Mouse (Mus musculus): ENCODE results near the gene Frrs1l. TPM values are rescaled to one million over a fixed set of nuclear protein-coding genes. Genes with fewer than 3 reads are reported as not detected.

Frrs1l gene
- polyA plus RNA-seq, 1 experiment from 2014 or later: 2.4 TPM

DNA sequence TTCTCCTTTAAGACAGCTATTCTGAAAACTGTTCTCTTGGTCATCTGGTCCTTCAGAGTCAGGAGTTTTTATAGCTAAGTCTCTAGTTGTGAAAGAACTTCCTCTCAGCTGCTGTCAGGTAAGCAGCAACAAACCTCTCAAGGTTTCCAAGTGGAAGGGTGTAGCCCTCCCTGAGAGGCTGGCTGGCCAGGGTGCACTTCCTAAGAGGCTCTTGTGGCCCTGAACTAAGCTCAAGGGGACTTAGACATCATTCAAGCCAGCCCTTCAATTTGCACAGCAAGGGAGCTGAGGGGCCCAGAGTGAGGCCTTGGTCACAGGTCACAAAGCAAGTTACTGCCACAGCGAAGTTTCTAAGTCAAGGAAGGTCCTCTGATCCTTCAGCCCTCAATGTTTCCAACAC lies 46.9 kb downstream of the Frrs1l start:
- peaks cover 5% of the 10 kb centered on the region for H3K4me1 ChIP-seq (ENCODE audit: control insufficient read depth, insufficient read depth, low read length)
- 30% methylated on average over 1 of the region's 1 CpGs for WGBS
- no peaks in the 10 kb centered on the region for H3K27me3 ChIP-seq (ENCODE audit: control insufficient read depth, insufficient read depth, low read length)
- DNase-seq (ENCODE audit: low spot score): no peak
- no peak for ATAC-seq (replicated peaks; ENCODE audit: insufficient number of reproducible peaks, low FRiP score, low TSS enrichment, low read depth)
- no peak overlapping the region for H3K27ac ChIP-seq (replicated peaks; ENCODE audit: low read depth, low read length)
- H3K9ac ChIP-seq (replicated peaks; ENCODE audit: low read length): no peak overlapping the region; the same call in 1 of the 2 replicates
- no peak overlapping the region for H3K4me2 ChIP-seq (ENCODE audit: low read depth, low read length)
- H3K36me3 ChIP-seq (replicated peaks; ENCODE audit: control insufficient read depth, insufficient read depth, low read depth, low read length): no peaks in the 10 kb centered on the region
- no peak overlapping the region for H3K4me3 ChIP-seq (ENCODE audit: low read depth, low read length)
- no peaks in the 10 kb centered on the region for H3K9me3 ChIP-seq (replicated peaks; ENCODE audit: control insufficient read depth, low read length)

DNA sequence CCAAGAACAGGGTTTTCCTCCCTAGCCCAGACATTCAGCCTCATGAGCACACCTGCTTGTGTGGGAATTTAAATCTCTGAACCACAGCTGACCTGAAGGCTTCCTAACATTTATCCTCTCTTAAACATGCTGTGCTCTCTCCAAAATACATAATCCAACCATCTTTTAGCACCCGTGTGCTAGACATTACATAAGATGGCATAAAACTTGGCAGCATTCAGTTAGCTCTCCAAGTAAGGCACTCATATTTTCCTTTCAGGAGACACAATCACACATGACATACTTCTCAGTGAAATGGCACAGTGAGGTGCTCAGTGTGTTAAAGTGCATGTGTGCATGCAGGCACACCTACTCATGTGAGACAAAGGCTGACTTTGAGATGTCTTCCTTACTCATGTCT lies 47.6 kb downstream of the Frrs1l start:
- Histone ChIP-seq H3K4me1 (ENCODE audit: control insufficient read depth, insufficient read depth, low read length) (peaks cover 5% of the 10 kb centered on the region), H3K4me3 (ENCODE audit: low read depth, low read length) (no peak overlapping the region)

DNA sequence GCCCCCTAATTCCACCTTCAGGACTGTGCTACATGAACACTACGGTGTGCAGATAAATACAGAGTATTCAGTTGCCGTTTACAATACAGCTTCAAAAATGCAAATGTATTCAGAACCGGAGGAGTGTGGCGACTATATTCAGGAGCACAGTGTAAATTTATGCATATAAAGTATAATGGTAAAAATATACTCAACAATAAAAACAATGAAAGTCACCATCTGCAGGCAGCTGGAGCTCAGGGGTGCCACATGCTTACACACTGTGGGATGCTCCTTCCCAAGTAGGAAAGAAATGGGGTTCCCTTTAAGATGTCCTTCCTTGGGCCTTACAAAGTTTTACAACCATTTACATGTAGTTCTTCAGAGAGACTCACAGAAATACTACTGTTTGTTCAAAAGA lies 48.7 kb downstream of the Frrs1l start:
- 87% methylated on average over 4 of the region's 4 CpGs for WGBS
- no peaks in the 10 kb centered on the region; the same call in 1 of the 2 replicates for H3K36me3 ChIP-seq (replicated peaks; ENCODE audit: control insufficient read depth, insufficient read depth, low read depth, low read length)
- no peaks in the 10 kb centered on the region for H3K9me3 ChIP-seq (replicated peaks; ENCODE audit: control insufficient read depth, low read length)
- H3K4me3 ChIP-seq (ENCODE audit: low read depth, low read length): no peak overlapping the region
- no peak overlapping the region for H3K27ac ChIP-seq (replicated peaks; ENCODE audit: low read depth, low read length)
- DNase-seq (ENCODE audit: low spot score) (no peak), ATAC-seq (replicated peaks; ENCODE audit: insufficient number of reproducible peaks, low FRiP score, low TSS enrichment, low read depth) (no peak)
- H3K27me3 ChIP-seq (ENCODE audit: control insufficient read depth, insufficient read depth, low read length): no peaks in the 10 kb centered on the region
- peaks cover 5% of the 10 kb centered on the region for H3K4me1 ChIP-seq (ENCODE audit: control insufficient read depth, insufficient read depth, low read length)
- no peak overlapping the region for H3K4me2 ChIP-seq (ENCODE audit: low read depth, low read length)
- H3K9ac ChIP-seq (replicated peaks; ENCODE audit: low read length): no peak overlapping the region

More for the DNA sequence above, 47.6 kb downstream of the Frrs1l start:
- WGBS: 83% methylated on average over 1 of the region's 1 CpGs
- DNase-seq (ENCODE audit: low spot score): no peak
- no peak overlapping the region for H3K9ac ChIP-seq (replicated peaks; ENCODE audit: low read length)
- no peak for ATAC-seq (replicated peaks; ENCODE audit: insufficient number of reproducible peaks, low FRiP score, low TSS enrichment, low read depth)
- no peak overlapping the region for H3K4me2 ChIP-seq (ENCODE audit: low read depth, low read length)
- H3K9me3 ChIP-seq (replicated peaks; ENCODE audit: control insufficient read depth, low read length): no peaks in the 10 kb centered on the region
- no peaks in the 10 kb centered on the region for H3K27me3 ChIP-seq (ENCODE audit: control insufficient read depth, insufficient read depth, low read length)
- H3K27ac ChIP-seq (replicated peaks; ENCODE audit: low read depth, low read length): no peak overlapping the region
- H3K36me3 ChIP-seq (replicated peaks; ENCODE audit: control insufficient read depth, insufficient read depth, low read depth, low read length): no peaks in the 10 kb centered on the region

DNA sequence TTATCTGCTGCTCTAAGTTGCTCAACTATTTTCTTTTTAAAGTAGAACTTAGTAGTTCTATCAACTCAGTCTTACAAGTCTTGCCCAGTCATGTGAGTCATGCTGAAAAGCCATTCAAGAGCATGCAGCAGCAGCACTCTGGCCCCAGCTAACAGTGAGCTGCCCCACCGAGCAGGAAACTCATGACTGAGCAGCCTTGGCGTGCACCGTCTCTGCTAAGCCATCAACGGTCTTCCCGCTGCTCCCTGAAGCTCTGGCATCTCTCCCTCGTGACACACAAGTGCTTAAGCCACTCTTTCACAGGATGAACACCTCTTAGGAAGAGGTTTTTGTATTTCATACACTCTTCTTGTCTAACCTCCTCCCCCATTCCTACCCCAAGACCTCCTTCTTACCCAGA lies 53.1 kb downstream of the Frrs1l start:
- H3K4me2 ChIP-seq (ENCODE audit: low read depth, low read length): no peak overlapping the region
- no peaks in the 10 kb centered on the region for H3K4me1 ChIP-seq (ENCODE audit: control insufficient read depth, insufficient read depth, low read length)
- H3K27me3 ChIP-seq (ENCODE audit: control insufficient read depth, insufficient read depth, low read length): no peaks in the 10 kb centered on the region
- no peak overlapping the region for H3K27ac ChIP-seq (replicated peaks; ENCODE audit: low read depth, low read length)
- ATAC-seq (replicated peaks; ENCODE audit: insufficient number of reproducible peaks, low FRiP score, low TSS enrichment, low read depth) (no peak), DNase-seq (ENCODE audit: low spot score) (no peak)
- H3K9me3 ChIP-seq (replicated peaks; ENCODE audit: control insufficient read depth, low read length): no peaks in the 10 kb centered on the region
- peaks cover 4% of the 10 kb centered on the region; the same call in 1 of the 2 replicates for H3K36me3 ChIP-seq (replicated peaks; ENCODE audit: control insufficient read depth, insufficient read depth, low read depth, low read length)
- H3K4me3 ChIP-seq (ENCODE audit: low read depth, low read length): no peak overlapping the region
- H3K9ac ChIP-seq (replicated peaks; ENCODE audit: low read length): no peak overlapping the region
- WGBS: 66% methylated on average over 6 of the region's 6 CpGs

DNA sequence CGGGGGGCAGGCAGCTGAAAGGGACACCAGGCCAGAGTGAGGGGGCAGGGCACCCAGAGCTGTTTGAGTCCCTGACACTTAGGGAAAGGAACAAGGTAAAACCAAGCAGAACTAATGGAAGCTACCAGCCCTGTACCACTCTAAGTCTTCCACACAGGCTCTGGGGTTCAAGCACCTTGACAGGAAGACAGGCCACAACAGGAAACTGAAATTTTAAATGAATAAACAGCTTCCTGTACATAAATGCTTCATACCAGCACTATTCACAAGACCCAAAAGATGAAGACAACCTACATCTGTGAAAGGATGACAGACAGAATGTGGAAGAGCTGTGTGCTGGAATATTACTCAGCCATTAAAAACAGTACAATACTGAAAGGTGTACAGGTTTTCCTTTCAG lies 54.9 kb downstream of the Frrs1l start:
- Histone ChIP-seq H3K27ac (replicated peaks; ENCODE audit: low read depth, low read length) (no peak overlapping the region), H3K4me2 (ENCODE audit: low read depth, low read length) (no peak overlapping the region), H3K27me3 (ENCODE audit: control insufficient read depth, insufficient read depth, low read length) (no peaks in the 10 kb centered on the region), H3K9ac (replicated peaks; ENCODE audit: low read length) (no peak overlapping the region), H3K9me3 (replicated peaks; ENCODE audit: control insufficient read depth, low read length) (no peaks in the 10 kb centered on the region), H3K36me3 (replicated peaks; ENCODE audit: control insufficient read depth, insufficient read depth, low read depth, low read length) (peaks cover 4% of the 10 kb centered on the region; the same call in 1 of the 2 replicates), H3K4me1 (ENCODE audit: control insufficient read depth, insufficient read depth, low read length) (no peaks in the 10 kb centered on the region), H3K4me3 (ENCODE audit: low read depth, low read length) (no peak overlapping the region)
- WGBS: no CpG with 5 or more reads among the region's 1 CpGs
- ATAC-seq (replicated peaks; ENCODE audit: insufficient number of reproducible peaks, low FRiP score, low TSS enrichment, low read depth) (no peak), DNase-seq (ENCODE audit: low spot score) (no peak)

DNA sequence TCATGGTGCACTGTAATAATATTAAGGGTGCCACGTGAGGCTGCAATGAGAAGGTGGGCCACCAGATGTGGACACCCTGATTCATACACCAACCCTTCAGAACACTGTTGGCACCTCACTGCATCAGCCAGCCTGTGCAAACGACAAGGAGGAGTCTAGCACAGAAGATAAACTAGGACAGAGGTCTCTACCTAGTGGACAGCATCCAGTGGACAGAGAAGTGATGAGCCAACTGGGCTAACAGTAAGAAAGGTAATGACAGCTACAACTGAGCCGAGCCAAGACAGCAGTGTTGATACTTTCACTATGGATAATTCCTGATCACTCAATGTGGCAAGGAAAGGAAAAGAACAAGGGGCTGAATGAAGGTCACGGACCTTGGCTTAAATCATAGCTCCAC lies 57.0 kb downstream of the Frrs1l start:
- H3K4me2 ChIP-seq (ENCODE audit: low read depth, low read length): no peak overlapping the region
- H3K9ac ChIP-seq (replicated peaks; ENCODE audit: low read length): no peak overlapping the region
- ATAC-seq (replicated peaks; ENCODE audit: insufficient number of reproducible peaks, low FRiP score, low TSS enrichment, low read depth) (no peak), DNase-seq (ENCODE audit: low spot score) (no peak)
- H3K4me1 ChIP-seq (ENCODE audit: control insufficient read depth, insufficient read depth, low read length): no peaks in the 10 kb centered on the region
- H3K36me3 ChIP-seq (replicated peaks; ENCODE audit: control insufficient read depth, insufficient read depth, low read depth, low read length): peaks cover 4% of the 10 kb centered on the region; the same call in 1 of the 2 replicates
- H3K4me3 ChIP-seq (ENCODE audit: low read depth, low read length): no peak overlapping the region
- H3K27ac ChIP-seq (replicated peaks; ENCODE audit: low read depth, low read length): no peak overlapping the region
- no peaks in the 10 kb centered on the region for H3K9me3 ChIP-seq (replicated peaks; ENCODE audit: control insufficient read depth, low read length)
- 87% methylated on average over 4 of the region's 4 CpGs for WGBS
- no peaks in the 10 kb centered on the region for H3K27me3 ChIP-seq (ENCODE audit: control insufficient read depth, insufficient read depth, low read length)

DNA sequence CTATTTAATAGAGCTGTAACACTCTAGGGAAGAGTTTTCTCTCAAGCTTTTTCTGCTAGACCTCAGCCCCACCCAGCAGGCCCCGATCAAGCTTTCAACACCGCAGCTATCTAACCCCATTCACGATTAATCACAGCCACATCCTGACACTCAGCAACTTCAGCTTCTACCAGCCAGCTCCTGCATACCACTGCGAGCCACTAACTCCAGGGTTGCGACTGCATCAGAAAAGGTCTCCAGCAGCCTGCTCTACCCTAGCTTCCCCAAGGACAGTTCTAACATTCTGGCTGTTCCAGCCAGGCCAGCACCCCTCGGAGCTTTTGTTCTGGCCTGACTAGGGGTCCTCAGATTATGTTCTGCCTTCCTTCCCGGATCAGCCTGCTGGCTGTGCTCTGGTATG lies 58.1 kb downstream of the Frrs1l start:
- Histone ChIP-seq H3K9ac (replicated peaks; ENCODE audit: low read length) (no peak overlapping the region), H3K4me2 (ENCODE audit: low read depth, low read length) (no peak overlapping the region), H3K36me3 (replicated peaks; ENCODE audit: control insufficient read depth, insufficient read depth, low read depth, low read length) (peaks cover 4% of the 10 kb centered on the region; the same call in 1 of the 2 replicates), H3K27ac (replicated peaks; ENCODE audit: low read depth, low read length) (no peak overlapping the region), H3K27me3 (ENCODE audit: control insufficient read depth, insufficient read depth, low read length) (no peaks in the 10 kb centered on the region), H3K4me1 (ENCODE audit: control insufficient read depth, insufficient read depth, low read length) (no peaks in the 10 kb centered on the region), H3K4me3 (ENCODE audit: low read depth, low read length) (no peak overlapping the region), H3K9me3 (replicated peaks; ENCODE audit: control insufficient read depth, low read length) (no peaks in the 10 kb centered on the region)
- no peak for ATAC-seq (replicated peaks; ENCODE audit: insufficient number of reproducible peaks, low FRiP score, low TSS enrichment, low read depth)
- WGBS: 62% methylated on average over 7 of the region's 7 CpGs
- DNase-seq (ENCODE audit: low spot score): no peak

DNA sequence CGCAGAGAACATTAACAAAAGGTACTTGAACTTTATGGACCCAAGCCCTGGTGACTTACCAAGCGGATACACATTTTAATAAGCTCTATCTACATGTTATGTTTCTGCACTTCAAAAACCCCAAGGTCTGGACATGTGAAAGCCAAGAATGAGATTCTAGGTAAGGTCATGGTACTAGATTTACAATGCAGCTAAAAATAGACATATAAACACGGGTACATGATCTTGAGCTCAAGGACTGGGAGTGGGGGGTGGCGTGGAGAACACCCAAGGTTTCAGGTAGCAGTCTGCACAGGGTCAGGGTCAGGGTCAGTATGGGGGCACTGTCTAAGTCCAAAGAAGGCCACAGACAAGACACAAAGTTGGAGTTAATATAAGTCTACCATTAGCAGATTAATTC lies 59.9 kb downstream of the Frrs1l start:
- Histone ChIP-seq H3K9me3 (replicated peaks; ENCODE audit: control insufficient read depth, low read length) (no peaks in the 10 kb centered on the region), H3K9ac (replicated peaks; ENCODE audit: low read length) (no peak overlapping the region), H3K4me3 (ENCODE audit: low read depth, low read length) (no peak overlapping the region), H3K36me3 (replicated peaks; ENCODE audit: control insufficient read depth, insufficient read depth, low read depth, low read length) (peaks cover 4% of the 10 kb centered on the region; the same call in 1 of the 2 replicates), H3K27ac (replicated peaks; ENCODE audit: low read depth, low read length) (no peak overlapping the region), H3K4me2 (ENCODE audit: low read depth, low read length) (no peak overlapping the region), H3K4me1 (ENCODE audit: control insufficient read depth, insufficient read depth, low read length) (no peaks in the 10 kb centered on the region), H3K27me3 (ENCODE audit: control insufficient read depth, insufficient read depth, low read length) (no peaks in the 10 kb centered on the region)
- no peak for DNase-seq (ENCODE audit: low spot score)
- WGBS: 81% methylated on average over 4 of the region's 4 CpGs
- ATAC-seq (replicated peaks; ENCODE audit: insufficient number of reproducible peaks, low FRiP score, low TSS enrichment, low read depth): no peak
